8 mouse cellular contexts compared by ENCODE assay signal in the genomic region with DNA sequence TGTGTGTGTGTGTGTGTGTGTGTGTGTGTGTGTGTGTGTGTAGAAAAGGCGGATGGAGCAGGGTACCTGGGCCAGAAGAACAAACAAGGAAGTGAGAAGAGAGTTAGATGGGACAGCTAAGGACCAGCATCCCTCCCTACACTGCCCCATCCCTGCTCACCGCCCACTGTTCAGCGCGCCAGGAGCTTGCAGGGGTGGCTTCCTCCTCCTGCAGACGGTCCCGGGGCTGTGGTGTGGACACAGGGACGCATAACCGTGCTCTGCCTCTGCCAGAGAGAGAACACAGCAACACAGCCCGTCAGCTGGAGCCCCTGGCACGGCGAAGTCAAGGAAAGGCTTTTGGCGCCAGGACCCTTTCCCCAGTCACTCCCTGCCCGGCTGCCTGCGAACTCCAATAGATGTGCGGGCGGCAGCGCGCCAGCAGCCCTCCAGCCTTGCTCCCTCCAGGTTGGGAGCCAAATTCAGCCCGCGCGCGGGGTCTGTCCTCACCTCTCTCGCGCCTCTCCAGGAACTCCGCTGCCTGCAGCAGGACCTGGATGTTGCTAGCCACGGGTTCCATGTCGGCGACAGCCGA. TPM values are rescaled to one million over a fixed set of nuclear protein-coding genes. Genes with fewer than 3 reads are reported as not detected.
DNase-seq lines count a peak whose midpoint lies in the region; ATAC-seq lines count a peak whose summit lies in the region.

No protein-coding gene starts in this region.

- peak overlapping the region; percentile 97 for H3K4me2 ChIP-seq in heart, embryonic 15.5 days
- peak overlapping the region; percentile 96 for H3K4me2 ChIP-seq in liver, embryonic 15.5 days

- no peaks in the 10 kb centered on the region for H3K9me3 ChIP-seq in heart, embryonic 15.5 days (replicated peaks)
- H3K9me3 ChIP-seq in liver, embryonic 15.5 days (replicated peaks), result no peaks in the 10 kb centered on the region

- H3K27ac ChIP-seq in heart, embryonic 15.5 days, result peak overlapping the region; percentile 92
- peak overlapping the region; percentile 97 for H3K27ac ChIP-seq in liver, embryonic 15.5 days (replicated peaks)

- H3K9ac ChIP-seq in heart, embryonic 15.5 days, result peak overlapping the region; percentile 70
- peak overlapping the region; percentile 87 for H3K9ac ChIP-seq in liver, embryonic 15.5 days

- 2% methylated on average over 29 of the region's 29 CpGs for WGBS in heart, embryonic 15.5 days
- 2% methylated on average over 29 of the region's 29 CpGs for WGBS in liver, embryonic 15.5 days (ENCODE audit: insufficient replicate concordance)

- peak; percentile 16 for ATAC-seq in heart, embryonic 15.5 days (replicated peaks; ENCODE audit: insufficient number of reproducible peaks, insufficient read depth, low FRiP score, low read depth)
- peak; percentile 33 for ATAC-seq in liver, embryonic 15.5 days (ENCODE audit: insufficient read depth)

- intact Hi-C loops in gastrocnemius, postnatal 14 days (cut with DNase I; ENCODE audit: low total_unique reads), result no loop called here
- intact Hi-C loops in gastrocnemius, postnatal 36 days (cut with DNase I), result no loop called here

- peaks cover 19% of the 10 kb centered on the region for H3K36me3 ChIP-seq in heart, embryonic 15.5 days
- peaks cover 42% of the 10 kb centered on the region for H3K36me3 ChIP-seq in liver, embryonic 15.5 days (replicated peaks)

- H3K27me3 ChIP-seq in heart, embryonic 15.5 days, result no peaks in the 10 kb centered on the region
- H3K27me3 ChIP-seq in liver, embryonic 15.5 days, result 0 out of 2 replicates have a peak, but pooled peaks cover 13% of the 10 kb centered on the region

- peak; percentile 51 for DNase-seq in gastrocnemius, postnatal 14 days
- no peak for DNase-seq in gastrocnemius, postnatal 36 days
- peak; percentile 88 for DNase-seq in 3134 (ENCODE audit: extremely low read depth, insufficient read length, low spot score)
- DNase-seq in c-Kit-positive CD71-positive TER-119-positive erythroid progenitor cells, embryonic 14.5 days (ENCODE audit: low spot score), result peak; percentile 37
- peak; percentile 66 to 71 for DNase-seq in spleen, postnatal 10 days (ENCODE audit: low spot score in 2 of 2)
- no peak for DNase-seq in left cerebral cortex, adult 11 months (ENCODE audit: low spot score)

- H3K4me3 ChIP-seq in heart, embryonic 15.5 days, result peak overlapping the region; percentile 81
- H3K4me3 ChIP-seq in liver, embryonic 15.5 days (replicated peaks), result peak overlapping the region; percentile 83

- H3K4me1 ChIP-seq in heart, embryonic 15.5 days (replicated peaks), result peaks cover 35% of the 10 kb centered on the region
- H3K4me1 ChIP-seq in liver, embryonic 15.5 days (replicated peaks), result peaks cover 67% of the 10 kb centered on the region

RNA-seq across cellular contexts. Expression of gene Mxd3, which starts 0.4 kb away (rescaled TPM):
- 1 to 10 TPM; 3.0 to 3.4 TPM for total RNA-seq in gastrocnemius, postnatal 14 days (2021)
- total RNA-seq in gastrocnemius, postnatal 36 days (2021), result under 1 TPM; 0.38 to 0.54 TPM
- polyA plus RNA-seq in heart, embryonic 15.5 days (2015; fragmentation: Nextera tagmentation; extraction: Ambion mirVana), result 21.8 and 28.7 TPM in 2 replicates
- polyA plus RNA-seq in liver, embryonic 15.5 days (2015; fragmentation: Nextera tagmentation; extraction: Ambion mirVana), result 28.8 and 33.6 TPM in 2 replicates

RNA-seq across cellular contexts. Expression of gene Rab24, which starts 7.5 kb away (rescaled TPM):
- 10 to 100 TPM; 31.1 to 31.7 TPM for total RNA-seq in gastrocnemius, postnatal 14 days (2021)
- total RNA-seq in gastrocnemius, postnatal 36 days (2021), result 10 to 100 TPM; 27.0 to 30.9 TPM
- 63.9 and 74.2 TPM in 2 replicates for polyA plus RNA-seq in heart, embryonic 15.5 days (2015; fragmentation: Nextera tagmentation; extraction: Ambion mirVana)
- polyA plus RNA-seq in liver, embryonic 15.5 days (2015; fragmentation: Nextera tagmentation; extraction: Ambion mirVana), result 48.6 and 51.3 TPM in 2 replicates

RNA-seq across cellular contexts. Expression of gene Prelid1, which starts 8.9 kb away (rescaled TPM):
- 10 to 100 TPM; 48.0 to 59.0 TPM for total RNA-seq in gastrocnemius, postnatal 14 days (2021)
- total RNA-seq in gastrocnemius, postnatal 36 days (2021), result 10 to 100 TPM; 21.6 to 23.6 TPM
- 285 and 333 TPM in 2 replicates for polyA plus RNA-seq in heart, embryonic 15.5 days (2015; fragmentation: Nextera tagmentation; extraction: Ambion mirVana)
- polyA plus RNA-seq in liver, embryonic 15.5 days (2015; fragmentation: Nextera tagmentation; extraction: Ambion mirVana), result 211 and 230 TPM in 2 replicates

RNA-seq across cellular contexts. Expression of gene Lman2, which starts 33.4 kb away (rescaled TPM):
- total RNA-seq in gastrocnemius, postnatal 14 days (2021), result 10 to 100 TPM; 32.2 to 34.6 TPM
- total RNA-seq in gastrocnemius, postnatal 36 days (2021), result 10 to 100 TPM; 34.5 to 36.2 TPM
- polyA plus RNA-seq in heart, embryonic 15.5 days (2015; fragmentation: Nextera tagmentation; extraction: Ambion mirVana), result 71.6 and 88.3 TPM in 2 replicates
- 58.8 and 62.1 TPM in 2 replicates for polyA plus RNA-seq in liver, embryonic 15.5 days (2015; fragmentation: Nextera tagmentation; extraction: Ambion mirVana)

RNA-seq across cellular contexts. Expression of gene Rgs14, which starts 40.3 kb away (rescaled TPM):
- total RNA-seq in gastrocnemius, postnatal 14 days (2021), result under 1 TPM; 0.22 to 0.29 TPM
- under 1 TPM; 0.27 to 0.48 TPM for total RNA-seq in gastrocnemius, postnatal 36 days (2021)
- 0.42 and 1.9 TPM in 2 replicates for polyA plus RNA-seq in heart, embryonic 15.5 days (2015; fragmentation: Nextera tagmentation; extraction: Ambion mirVana)
- 2.2 and 2.9 TPM in 2 replicates for polyA plus RNA-seq in liver, embryonic 15.5 days (2015; fragmentation: Nextera tagmentation; extraction: Ambion mirVana)

Comparison
In these comparisons a context has a peak if more than half of its experiments do, and no peak if none do; other contexts are left out.
1. DNase-seq: peak in gastrocnemius, postnatal 14 days (single experiment), 3134 (single experiment), c-Kit-positive CD71-positive TER-119-positive erythroid progenitor cells, embryonic 14.5 days (single experiment) and spleen, postnatal 10 days (2 of 2); none in gastrocnemius, postnatal 36 days (0 of 2) and left cerebral cortex, adult 11 months (single experiment).